In genomic region chr13:117132123-117132522, GRCm38 (mm10) we compare ENCODE assay signal across 26 mouse cellular contexts.
"Had no signal": no experiment of that assay in that cellular context is flagged by ENCODE, and none has a peak within 500 bp of the region (broad histone marks: within the 10 kb centered on the region; RNA-seq: fewer than 3 reads in every experiment).

No protein-coding gene starts in this region.

- H3K4me2 ChIP-seq: heart, embryonic 12.5 days; hindbrain, embryonic 12.5 days; hindbrain, embryonic 14.5 days; intestine, embryonic 15.5 days; kidney, embryonic 15.5 days; limb, embryonic 12.5 days; liver, embryonic 11.5 days had no signal

- H3K27ac ChIP-seq: gastrocnemius, adult 2 months; heart, embryonic 10.5 days; hindbrain, embryonic 10.5 days; hindbrain, embryonic 12.5 days; hindbrain, embryonic 14.5 days; intestine, embryonic 15.5 days; kidney, embryonic 15.5 days; kidney, postnatal 0 days; left cerebral cortex, adult 2 months; limb, embryonic 10.5 days; limb, embryonic 12.5 days had no signal

- H3K9ac ChIP-seq: heart, embryonic 12.5 days; hindbrain, embryonic 12.5 days; hindbrain, embryonic 14.5 days; intestine, embryonic 15.5 days; kidney, embryonic 15.5 days; limb, embryonic 12.5 days had no signal

- H3K9me3 ChIP-seq: heart, embryonic 10.5 days; heart, embryonic 12.5 days; hindbrain, embryonic 10.5 days; hindbrain, embryonic 12.5 days; intestine, embryonic 15.5 days; kidney, embryonic 15.5 days; limb, embryonic 10.5 days; limb, embryonic 12.5 days had no signal

- H3K4me3 ChIP-seq: gastrocnemius, adult 2 months; heart, embryonic 10.5 days; heart, embryonic 12.5 days; hindbrain, embryonic 10.5 days; hindbrain, embryonic 12.5 days; intestine, embryonic 15.5 days; kidney, embryonic 15.5 days; left cerebral cortex, adult 2 months; limb, embryonic 10.5 days; limb, embryonic 12.5 days had no signal

- ATAC-seq: hindbrain, embryonic 16.5 days; inflammation-experienced regulatory T-cells, adult 6 months; intestine, embryonic 15.5 days had no signal

- H3K4me1 ChIP-seq: hindbrain, embryonic 10.5 days; hindbrain, embryonic 12.5 days; intestine, embryonic 15.5 days; kidney, embryonic 15.5 days; limb, embryonic 10.5 days; limb, embryonic 12.5 days had no signal

- H3K27me3 ChIP-seq: heart, embryonic 12.5 days; hindbrain, embryonic 12.5 days; intestine, embryonic 15.5 days; kidney, embryonic 15.5 days; limb, embryonic 12.5 days had no signal

- DNase-seq: gastrocnemius, adult 2 months; gastrocnemius, postnatal 10 days; gastrocnemius, postnatal 25 days; heart, adult 18-20 months; heart, postnatal 10 days; heart, postnatal 4 days; kidney, adult 11 months; kidney, adult 2 months; kidney, adult 9 months; kidney, postnatal 14 days; kidney, postnatal 36 days; liver had no signal

- H3K36me3 ChIP-seq: heart, embryonic 10.5 days; heart, embryonic 12.5 days; hindbrain, embryonic 10.5 days; hindbrain, embryonic 12.5 days; intestine, embryonic 15.5 days; kidney, embryonic 15.5 days; limb, embryonic 10.5 days; limb, embryonic 12.5 days had no signal
